Mouse (Mus musculus): Measurements from ENCODE around the gene Gm10842.

GRCm38 (mm10) chr11:105178516-105178915, 31.8 kb downstream of the Gm10842 start, which contains the start of gene Tlk2:
- TF ChIP-seq USF1 (IDR thresholded peaks at IDR 0.05; ENCODE audit: low read depth): no peak
- no peak for TF ChIP-seq CTCF (IDR thresholded peaks at IDR 0.05; ENCODE audit: control insufficient read depth, insufficient read depth, insufficient read length)
- no peak for TF ChIP-seq CEBPB (IDR thresholded peaks at IDR 0.05; ENCODE audit: low read depth)
- TF ChIP-seq MYOD1 (IDR thresholded peaks at IDR 0.05; ENCODE audit: control insufficient read depth, insufficient read length, low read depth): no peak
